Mouse (Mus musculus) adrenal gland, adult (tissue): ENCODE results near the gene Bcr.
A peak's percentile ranks its signal among the peaks of the same experiment; 100 is the strongest.

ENCODE experiments used
- DNase-seq, 2 experiments: peaks; one replicate each; pipeline ENCODE4 v3.0.0; 2022 to 2023; ENCODE audit warnings: low spot score in 1 of 2; ENCODE audit not compliant: inconsistent age in 2 of 2

Bcr gene

DNA sequence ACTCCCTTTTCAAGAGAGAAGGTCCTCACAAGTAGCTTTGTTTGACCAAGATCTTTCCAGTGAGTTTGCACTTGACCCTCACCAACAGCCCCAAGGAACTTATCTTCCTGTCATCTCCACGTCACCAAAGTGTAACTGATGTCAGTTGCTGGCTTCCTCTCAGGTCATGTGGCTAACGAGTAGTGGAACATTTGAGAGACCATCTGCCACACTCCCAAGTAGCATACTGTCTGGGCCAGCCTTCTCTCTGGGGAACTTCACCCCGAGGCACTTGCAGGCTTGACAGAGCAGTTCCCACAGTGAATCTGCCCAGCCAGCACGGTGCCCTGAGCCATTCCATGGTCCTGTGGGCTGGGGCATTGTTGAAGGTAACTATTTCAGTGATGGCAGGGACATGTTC, 65.2 kb downstream of the Bcr start:
- DNase-seq, result peak in 1 of 2 experiments; percentile 23

DNA sequence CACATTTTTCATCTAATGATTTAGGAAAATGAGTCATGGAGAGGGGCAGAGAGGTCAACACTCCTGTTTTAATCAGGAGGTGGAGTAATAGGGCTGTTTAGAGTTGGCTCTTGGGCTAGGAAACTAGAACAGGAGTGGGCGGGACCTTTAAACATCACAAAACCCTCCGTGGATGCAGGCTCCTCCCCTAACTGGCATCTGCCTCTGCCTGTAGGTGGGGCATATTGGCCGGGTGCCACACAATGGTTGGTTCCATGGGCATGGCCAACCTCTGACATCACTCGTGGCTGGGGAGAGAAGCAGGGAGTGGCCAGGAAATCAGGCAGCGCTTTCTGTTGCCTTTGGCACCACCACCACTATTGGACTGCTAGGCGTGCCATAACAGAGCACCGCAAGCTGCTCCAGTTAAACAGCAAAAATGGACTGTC, 68.9 kb downstream of the Bcr start:
- peak; percentile 84 to 94 for DNase-seq

DNA sequence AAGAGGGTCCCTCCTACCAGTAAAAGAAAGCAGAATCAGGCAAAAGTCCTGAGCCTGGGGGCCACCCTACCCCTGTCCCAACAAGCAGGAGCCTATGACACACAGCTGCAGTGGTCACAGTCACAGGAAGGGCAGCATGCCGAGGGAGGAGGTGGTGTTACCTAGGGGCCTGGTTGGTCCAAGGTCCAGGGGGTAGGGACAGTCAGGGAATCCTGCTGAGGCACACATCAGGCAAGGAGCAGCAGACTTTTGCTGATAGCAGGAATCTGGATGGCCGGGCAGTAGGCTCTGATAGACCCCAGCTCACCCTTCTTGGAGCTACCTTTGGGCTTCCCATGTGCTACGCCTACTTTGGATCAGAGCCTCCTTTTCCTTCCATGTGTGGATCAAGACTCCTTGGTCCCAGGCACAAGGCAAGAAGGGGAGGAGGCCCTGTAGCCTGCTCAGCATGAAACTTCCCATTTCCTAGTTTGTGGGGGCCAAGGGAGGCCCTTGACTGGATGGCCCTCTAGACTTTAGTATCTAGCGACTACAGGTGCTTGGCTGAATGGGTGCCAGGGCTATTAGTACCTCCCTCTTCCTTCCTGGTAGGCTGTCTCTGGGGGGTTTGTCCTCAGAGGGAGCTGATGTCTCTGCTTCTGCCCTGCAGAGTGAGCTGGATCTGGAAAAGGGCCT, 70.1 kb downstream of the Bcr start:
- DNase-seq, result no peak

DNA sequence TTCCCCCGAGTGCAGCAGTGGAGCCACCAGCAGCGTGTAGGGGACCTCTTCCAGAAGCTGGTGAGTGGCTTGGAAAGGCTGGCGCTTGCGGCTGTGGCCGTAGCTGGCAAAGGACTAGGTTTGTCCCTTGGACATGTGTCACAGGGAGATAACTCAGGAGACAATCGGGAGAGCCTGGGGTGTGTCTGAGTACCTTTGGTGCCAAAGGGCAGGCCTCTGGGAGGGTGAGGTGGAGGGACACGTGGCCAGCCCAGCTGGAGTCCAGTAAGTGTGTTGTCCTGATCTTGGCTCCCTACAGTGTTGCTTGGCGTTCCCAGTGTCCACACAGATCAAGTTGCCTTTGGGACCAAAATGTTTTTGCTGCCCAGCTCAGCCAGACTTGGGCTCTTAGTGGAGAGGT, 71.2 kb downstream of the Bcr start:
- no peak for DNase-seq

DNA sequence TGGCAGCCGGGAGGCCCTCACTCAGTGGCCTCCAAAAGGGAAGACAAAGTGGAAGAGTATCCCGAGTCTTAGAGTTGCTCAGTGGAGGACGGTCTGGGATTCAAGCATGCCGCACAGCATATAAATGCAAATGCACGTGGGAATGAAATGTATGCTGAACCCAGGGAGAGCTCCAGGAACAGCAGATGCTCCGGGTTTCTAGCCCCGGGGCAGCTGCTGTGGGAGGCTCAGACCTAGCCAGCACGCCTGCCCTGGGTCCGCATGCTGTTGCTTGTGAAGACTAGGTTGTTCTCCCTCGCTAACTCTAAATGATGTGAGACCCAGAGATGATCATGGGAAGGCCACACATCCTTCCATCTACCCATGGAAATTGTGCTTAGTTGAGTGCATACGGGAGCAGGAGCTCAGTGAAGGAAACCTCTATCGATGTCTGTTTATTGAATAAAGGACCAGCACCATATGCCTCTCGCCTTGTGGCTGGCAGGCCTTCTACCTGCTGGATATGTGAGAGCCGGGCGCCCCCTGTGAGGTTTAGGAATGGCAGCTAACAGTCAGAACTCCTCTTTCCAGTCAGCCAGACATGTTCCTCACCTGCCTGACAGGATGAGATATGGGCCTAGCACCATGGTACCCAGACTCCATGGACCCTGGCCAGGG, 74.6 kb downstream of the Bcr start:
- DNase-seq, result no peak

DNA sequence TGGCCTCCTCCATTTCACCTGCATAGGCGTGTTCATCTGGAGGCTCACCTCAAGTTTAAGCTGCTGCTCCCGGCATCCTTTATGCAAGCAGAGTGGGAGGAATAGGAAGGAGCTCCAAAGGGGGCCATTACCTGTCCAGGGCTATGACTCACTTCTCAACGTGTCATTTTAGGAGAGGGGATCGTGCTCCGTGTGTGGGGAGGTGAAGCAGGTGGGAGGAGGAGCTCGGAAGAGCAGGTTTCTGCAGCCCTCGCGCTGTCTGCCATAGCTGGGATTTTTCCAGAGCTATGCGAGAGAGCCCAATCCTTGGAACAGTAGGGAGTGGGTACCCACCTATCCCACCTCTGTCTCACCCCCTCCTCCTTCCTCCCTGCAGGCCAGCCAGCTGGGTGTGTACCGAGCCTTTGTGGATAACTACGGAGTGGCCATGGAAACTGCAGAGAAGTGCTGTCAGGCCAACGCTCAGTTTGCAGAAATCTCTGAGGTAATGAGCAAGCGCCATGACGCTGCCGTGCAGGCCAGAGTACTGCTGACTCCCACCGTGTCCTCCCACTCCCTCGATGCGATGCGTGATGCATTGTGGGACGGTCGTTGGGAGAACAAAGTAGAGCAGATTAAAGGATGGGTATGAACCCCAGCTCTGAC, 75.2 kb downstream of the Bcr start:
- no peak for DNase-seq

DNA sequence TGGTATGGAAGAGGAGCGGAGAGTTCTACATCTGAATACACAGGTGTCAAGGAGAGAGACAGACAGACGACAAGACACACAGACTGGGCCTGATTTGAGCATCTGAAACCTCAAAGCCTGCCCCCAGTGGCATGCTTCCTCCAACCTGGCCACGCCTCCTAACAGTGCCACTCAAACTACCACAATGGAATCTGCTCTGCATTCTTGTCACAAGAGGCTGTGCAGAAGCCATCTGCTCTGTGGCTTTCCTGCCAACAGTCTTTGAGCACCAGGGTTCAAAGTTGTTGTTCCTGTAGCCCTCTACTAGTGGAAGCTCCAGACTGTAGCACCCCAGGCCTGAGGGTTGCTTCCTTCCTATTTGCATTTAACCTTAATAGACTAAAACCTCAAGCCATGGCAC, 76.8 kb downstream of the Bcr start:
- no peak for DNase-seq

DNA sequence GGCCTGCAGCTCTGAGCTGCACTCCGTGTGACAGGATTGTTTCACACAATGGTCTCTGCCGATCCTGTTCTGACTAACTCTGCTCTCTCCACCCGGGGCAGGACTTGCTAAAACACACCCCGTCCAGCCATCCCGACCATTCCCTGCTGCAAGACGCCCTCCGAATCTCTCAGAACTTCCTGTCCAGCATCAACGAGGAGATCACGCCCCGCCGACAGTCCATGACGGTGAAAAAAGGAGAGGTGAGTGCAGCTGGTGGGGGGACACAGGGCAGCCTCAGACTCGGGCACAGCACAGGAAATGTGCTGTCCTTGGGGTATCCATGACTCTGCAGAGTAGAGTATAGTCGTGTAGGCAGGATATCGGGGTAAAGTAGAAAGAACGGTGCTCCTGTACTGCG, 84.8 kb downstream of the Bcr start:
- DNase-seq, result no peak

DNA sequence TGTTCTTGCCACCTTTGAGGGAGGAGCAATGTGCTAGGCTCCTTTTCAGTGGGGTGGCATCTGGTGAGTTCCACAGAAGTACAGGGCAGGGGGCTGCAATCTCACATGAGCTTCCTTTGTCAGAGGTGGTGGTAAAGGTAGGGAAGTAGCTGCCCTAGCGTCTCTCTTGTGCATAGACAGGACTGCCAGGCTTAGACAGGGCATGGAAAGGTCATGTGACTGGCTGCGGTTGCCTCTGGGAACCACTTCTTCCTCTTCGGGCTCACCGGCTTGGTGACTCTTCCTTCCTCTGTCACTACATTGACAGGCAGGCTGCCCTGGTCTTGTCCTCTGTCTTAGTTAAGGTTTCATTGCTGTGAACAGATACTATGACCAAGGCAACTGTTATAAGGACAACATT, 85.6 kb downstream of the Bcr start:
- no peak for DNase-seq

DNA sequence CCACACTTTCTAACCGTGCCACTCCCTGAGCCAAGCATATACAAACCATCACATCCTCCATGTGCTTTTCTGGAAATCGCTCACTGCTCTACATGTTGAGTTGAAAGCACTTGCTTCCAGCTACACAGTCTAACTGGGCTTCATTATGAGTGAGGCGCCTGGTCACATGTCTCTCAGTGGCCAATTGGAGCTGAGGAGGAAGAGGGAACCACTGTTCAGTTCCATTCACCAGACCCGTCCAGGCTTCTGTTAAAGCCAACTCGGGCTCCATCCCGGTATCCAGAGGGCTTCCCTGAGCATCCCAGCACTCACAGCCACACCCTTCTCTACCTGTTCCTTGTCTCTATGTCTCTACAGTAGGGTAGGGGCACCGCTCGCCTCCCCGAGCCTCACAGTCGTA, 86.2 kb downstream of the Bcr start:
- no peak for DNase-seq

DNA sequence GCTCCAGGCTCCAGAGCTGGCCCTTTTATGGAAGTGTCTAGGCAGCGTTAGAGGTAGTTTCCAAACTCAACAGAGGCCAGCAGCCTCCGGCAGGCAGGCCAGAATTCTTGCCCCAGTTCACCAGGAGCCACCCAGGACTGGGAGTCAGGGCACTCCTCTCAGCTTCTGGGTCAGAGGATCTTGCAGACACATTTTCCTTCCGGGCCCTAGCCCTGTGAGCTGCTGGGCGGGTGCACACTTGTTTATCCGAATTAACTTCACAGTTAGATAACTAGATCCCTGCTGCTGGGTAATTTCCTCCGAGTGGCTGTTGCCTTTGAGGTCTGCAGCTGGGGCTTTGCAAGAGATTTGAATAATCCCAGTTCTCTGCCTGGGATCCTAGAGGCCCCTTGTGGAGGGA, 87.9 kb downstream of the Bcr start:
- DNase-seq, result no peak

DNA sequence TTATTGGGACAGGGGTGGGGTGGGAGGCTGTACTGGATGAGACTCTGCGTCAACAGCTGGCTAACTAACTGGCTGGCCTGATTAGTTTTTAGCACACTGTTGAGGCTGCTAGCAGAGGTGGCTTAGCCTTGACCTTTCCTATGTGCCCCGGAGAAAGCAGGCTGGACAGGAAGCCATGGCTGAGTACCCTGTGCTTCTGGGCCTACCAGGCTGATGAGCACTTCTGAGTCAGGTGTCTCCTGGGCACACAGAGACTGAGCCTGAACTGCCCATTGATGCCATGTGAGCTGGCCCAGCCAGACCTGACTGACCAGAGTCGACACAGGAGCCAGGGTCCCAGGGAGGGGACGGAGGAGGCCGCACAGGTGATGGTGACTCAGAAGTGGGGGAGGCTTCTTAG, 90.0 kb downstream of the Bcr start:
- DNase-seq, result peak; percentile 70 to 73

DNA sequence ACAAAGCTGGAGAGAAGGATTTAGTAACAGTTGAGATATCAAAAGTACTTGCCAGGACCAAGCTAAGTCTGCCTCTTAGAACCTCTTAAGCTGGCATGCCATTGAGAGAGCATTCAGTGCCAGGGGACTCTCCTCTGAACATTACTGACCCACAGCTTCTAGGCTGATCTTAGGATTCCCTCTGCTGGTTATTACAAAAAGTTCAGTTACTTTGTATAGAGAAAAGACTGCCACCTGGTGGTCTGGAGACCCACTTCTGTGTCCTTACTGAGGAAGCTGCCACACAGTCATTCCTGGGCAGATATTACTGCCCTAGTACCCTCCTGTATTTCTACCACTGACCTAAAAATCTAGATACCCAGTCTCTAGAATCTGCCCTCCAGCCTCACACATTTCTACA, 90.9 kb downstream of the Bcr start:
- DNase-seq, result peak; percentile 75 to 96

DNA sequence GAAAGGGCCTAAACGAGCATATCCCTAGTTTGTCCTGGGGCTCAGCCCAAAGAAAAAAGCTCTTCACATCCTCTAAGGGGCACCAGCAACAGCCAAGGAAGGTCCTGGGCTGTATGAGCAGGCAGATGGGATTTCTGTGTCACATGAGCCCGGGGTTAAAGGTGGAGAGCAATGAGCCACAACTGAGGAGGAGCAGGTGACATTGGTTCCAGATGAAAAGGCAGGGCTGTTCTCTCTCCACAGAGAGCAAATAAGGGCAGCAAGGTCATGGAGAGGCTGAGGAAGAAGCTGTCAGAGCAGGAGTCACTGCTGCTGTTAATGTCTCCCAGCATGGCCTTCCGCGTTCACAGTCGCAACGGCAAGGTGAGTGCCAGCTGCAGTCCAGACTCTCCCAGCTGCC, 96.4 kb downstream of the Bcr start:
- no peak for DNase-seq

DNA sequence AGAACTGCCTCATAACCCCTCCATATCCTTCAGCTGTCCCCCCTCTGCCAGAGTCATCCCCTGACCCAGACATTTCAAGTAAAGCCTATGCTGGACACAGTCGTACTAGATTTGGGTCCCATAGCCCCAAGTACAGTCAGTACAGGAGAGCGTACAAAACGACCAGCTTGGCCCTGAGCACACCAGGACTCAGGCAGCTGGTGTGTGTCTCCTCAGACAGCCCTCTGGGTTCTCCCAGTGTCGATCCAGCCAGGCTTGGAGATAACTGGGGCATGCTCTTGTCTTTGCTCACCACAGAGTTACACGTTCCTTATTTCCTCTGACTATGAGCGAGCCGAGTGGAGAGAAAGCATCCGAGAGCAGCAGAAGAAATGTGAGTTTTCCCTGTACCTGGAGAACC, 97.3 kb downstream of the Bcr start:
- DNase-seq, result no peak

DNA sequence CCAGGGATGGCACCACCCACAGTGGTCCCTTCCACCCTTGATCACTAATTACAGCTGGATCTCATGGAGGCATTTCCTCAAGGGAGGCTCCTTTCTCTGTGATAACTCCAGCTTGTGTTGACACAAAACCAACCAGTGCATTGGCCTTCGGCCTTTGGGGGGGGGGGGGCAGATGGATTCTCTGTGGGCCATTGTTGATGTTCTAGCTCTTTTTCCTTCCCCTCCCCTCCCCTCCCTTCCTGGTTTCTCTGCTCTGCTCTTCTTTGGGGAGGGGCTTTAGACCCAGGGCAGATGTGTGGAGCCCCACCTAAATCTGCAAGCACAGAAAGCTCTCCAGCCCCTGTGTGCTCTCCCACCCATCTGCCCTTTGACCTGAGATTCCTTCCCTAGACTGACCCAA, 98.0 kb downstream of the Bcr start:
- DNase-seq, result no peak

DNA sequence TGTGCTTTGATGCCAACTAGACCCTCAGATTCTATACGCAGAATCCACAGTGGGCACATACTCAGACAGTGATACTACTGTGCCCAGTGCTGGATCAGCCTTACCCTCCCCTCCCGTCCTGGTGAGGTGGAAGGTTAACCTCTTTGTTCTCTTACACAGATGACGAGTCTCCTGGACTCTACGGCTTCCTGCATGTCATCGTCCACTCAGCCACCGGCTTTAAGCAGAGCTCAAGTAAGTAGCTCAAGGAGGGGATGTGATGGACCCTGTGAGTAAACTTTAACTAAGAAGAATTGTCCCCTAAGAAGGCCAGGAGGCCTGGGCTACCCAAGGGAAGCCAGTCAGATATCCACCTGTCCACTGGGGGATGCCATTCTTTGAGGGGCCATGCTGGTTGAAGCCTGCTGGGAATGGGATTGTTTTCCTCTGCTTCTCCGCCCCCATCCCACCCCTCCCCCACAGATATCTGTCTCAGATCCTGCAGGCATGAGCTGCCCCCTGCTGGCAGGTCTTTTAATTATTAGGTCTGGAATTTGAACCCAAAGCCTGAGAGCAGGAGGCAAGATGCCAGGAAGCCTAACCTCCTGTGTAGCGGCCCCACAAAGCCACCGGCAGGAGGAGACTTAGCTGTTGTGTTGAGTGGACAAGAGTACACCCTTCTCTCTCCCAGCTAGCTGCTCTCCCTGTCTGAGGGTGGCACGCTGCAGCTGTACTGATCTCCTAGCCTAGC, 99.9 kb downstream of the Bcr start:
- DNase-seq, result no peak

DNA sequence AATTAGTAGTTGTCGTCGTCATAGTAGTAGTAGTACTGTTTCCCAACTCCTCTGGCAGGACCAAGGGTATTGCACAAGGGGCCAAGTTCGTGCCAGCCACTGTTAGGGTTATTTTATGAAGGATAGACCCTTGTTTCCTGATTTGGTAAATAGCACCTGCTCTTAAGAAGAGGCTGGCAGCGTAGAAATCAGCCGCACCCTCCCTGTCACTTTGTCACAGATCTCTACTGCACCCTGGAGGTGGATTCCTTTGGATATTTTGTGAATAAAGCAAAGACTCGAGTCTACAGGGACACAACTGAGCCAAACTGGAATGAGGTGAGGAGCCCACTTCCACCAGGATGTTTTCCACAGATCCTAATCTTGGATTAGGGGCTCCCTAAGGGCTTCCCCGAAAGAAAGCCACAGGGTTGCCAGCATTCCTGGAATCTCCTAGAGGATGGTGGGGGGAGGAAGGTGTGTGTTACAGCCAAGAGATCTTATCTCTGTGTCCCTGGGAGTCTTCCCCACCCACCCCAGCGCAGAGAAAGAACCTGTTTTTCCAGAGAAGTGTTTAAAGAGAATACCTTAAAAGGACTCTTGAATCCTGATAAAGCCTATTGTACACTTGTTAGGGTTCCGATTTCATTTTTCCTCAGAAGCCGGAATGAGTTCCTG, 105.6 kb downstream of the Bcr start:
- DNase-seq, result peak in 1 of 2 experiments; percentile 78

DNA sequence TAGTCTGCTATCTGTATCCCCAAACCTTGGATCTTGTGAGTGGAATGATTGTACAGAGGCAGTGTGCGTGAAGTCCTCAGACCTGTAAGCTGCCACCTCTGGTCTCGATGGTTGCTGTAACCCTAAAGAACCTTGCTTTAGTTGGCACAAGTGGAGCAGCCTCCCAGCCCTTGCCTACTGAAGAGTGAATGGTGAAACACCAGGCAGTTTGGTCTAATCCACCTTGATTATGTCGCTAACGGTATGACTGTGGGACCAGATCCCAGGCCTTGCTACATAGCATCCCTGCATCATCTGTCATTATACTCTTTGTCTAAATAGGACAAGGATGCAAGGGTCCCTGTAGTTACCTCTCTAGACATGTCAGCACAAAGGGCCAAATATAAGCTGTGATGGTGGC, 106.2 kb downstream of the Bcr start:
- DNase-seq, result no peak

DNA sequence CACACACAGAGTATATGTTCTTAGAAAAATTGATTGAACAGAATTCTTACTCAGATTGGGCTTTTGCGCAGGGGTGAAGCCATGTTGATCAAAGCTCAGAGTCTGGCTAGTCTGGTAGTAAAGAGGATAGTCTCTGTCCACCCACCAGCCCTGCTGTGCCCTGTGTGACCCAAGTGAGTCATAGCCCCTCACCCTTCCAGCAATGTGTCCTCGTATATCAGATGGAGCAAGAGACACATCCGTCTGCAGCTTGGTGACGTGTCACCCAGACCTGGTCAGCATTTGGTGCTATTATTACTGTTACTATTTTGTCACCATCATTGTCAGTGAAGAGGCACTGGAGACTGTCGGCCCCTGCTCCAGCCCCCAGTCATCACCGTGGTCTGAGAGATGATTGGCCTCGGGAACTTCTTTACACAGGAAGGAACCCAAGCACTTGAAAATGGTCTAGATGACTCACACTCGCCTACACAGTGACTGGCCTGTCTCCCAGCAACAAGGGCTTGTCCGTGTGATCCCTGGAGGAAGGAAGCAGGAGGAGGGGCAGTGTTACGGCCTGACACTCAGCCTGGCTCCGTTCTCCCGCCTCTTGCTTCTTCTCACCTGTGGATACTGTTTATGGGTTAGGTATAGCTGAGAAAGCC, 109.9 kb downstream of the Bcr start:
- peak; percentile 76 to 90 for DNase-seq

DNA sequence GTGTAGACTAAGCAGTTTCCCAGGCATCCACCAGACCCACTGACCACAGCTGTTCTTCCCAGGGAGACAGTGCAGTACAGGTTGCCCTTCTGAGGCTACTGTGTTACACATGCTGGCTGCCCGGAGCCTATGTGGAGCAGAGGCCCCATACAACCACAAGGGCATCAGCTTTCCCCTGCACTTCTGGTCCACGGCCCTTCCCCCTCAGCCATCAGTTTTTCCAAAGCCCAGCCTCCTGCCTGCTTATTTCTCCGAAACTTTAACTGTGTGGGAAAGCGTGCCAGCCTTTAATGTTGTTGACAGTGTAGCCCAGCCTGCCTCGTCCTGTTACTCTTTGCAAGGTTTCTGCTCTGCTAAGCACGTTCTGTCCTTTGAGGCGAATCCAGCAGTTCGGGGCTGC, 112.7 kb downstream of the Bcr start:
- DNase-seq, result peak in 1 of 2 experiments; percentile 11
